Mouse (Mus musculus) C2C12 (cell line): ENCODE results near the gene Serpinb5.

Source experiments
- CEBPB ChIP-seq: IDR thresholded peaks from one replicate; pipeline ENCODE4 v1.6.1; 2011; ENCODE audit warnings: low read depth, mild to moderate bottlenecking, control low read depth, moderate library complexity
- CTCF ChIP-seq: IDR thresholded peaks from one replicate; pipeline ENCODE4 v1.5.1; 2011; ENCODE audit not compliant: control insufficient read depth, insufficient read depth, insufficient read length
- FOSL1 ChIP-seq: IDR thresholded peaks from one replicate; pipeline ENCODE4 v1.8.0; 2011; ENCODE audit warnings: mild to moderate bottlenecking, low read length; ENCODE audit not compliant: poor library complexity, insufficient read depth, severe bottlenecking
- MAX ChIP-seq: IDR thresholded peaks from one replicate; pipeline ENCODE4 v1.6.1; 2011; ENCODE audit warnings: mild to moderate bottlenecking, control low read depth
- MYOD1 ChIP-seq: IDR thresholded peaks from one replicate; pipeline ENCODE4 v1.6.1; 2011; ENCODE audit warnings: low read depth; ENCODE audit not compliant: control insufficient read depth, insufficient read length
- MYOG ChIP-seq: IDR thresholded peaks from one replicate; pipeline ENCODE4 v1.6.1; 2011; ENCODE audit not compliant: control insufficient read depth, insufficient read length; ENCODE audit errors: extremely low read depth
- USF1 ChIP-seq: IDR thresholded peaks from one replicate; pipeline ENCODE4 v1.6.1; 2011; ENCODE audit warnings: low read depth, mild to moderate bottlenecking, control low read depth, moderate library complexity

DNA sequence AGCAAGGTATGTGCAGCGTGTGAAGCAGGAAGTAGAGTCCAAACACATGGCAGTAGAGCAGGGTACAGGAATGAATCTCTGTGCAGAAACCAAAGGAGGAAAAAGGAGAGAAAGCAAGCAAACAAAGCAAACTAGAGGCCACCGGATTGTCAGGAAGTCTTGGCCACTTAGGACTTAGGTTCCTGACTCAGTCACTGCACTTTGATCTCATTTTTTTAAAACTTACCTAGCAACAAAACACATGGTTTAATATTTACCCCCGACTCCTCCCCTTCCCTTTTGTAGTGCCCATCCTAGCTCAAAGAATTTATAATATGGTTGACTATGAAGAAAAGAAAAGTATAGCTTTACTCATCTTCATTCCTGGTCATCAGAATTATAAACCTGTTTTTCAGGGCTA lies 15.2 kb downstream of the Serpinb5 start:
- TF ChIP-seq CTCF: no peak
- no peak for TF ChIP-seq MYOG
- no peak for TF ChIP-seq MYOD1
- no peak for TF ChIP-seq MAX
- no peak for TF ChIP-seq FOSL1
- TF ChIP-seq USF1: no peak
- no peak for TF ChIP-seq CEBPB
